Mouse (Mus musculus) embryo, embryonic 11.5 days (tissue): ENCODE measurements around the gene Sorl1.

Experiments used
- DNase-seq: peaks from one replicate; pipeline ENCODE4 v3.0.0-alpha.2; 2012; ENCODE audit warnings: low read depth, low spot score

Sorl1 gene

DNA sequence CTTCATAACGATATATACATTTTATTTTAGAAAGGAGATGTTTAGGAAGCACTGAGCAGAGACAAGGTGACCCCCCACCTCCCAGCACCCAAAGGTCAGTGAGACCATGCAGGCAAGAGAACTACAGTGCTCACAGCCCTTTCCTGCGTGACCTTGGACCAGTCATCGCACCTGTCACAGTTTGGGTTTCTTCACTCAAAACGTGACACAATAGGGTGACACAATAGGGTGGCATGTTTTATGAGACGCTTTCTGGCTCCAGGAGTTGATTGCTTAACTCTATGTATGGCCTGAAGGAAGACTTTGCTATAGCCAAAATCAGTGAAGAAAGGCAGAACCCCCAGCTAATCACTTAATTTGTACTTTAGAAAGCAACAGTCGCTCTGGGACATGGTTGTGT lies 1.7 kb downstream of the Sorl1 start:
- DNase-seq, result no peak

DNA sequence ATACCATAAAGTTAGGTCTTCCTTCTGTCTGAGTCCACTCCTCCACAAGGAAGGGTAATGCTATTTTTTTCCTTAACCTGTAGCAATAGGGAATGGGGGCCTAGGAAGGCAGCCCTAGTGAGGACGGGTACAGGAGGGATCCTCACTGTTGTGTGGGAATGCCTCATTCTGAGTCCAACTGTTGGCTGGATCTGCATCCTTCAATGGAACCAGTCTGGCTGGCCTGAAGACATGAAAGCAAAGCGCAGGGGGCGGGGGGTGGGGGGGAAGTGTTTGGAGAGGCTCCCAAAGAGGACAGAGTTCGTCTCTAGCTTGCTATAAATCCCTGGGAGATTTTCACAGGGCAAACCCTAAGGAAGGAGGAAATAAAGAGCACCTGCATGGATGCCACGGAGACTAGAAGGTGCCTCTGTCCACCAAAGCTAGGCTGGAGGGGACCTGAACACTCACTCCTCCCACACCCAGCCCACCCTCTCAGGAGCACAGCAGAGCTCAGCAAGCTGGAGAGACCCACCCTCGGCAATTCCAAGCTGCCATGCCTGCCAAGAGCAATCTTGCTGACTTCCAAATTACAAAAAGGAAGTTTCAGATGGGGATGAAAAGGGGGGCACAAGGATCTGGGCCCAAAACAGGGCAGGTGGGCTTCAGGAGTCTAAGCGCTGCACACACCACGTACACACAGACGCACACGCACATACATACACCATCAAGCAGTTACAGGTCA lies 2.3 kb downstream of the Sorl1 start:
- no peak for DNase-seq

- DNase-seq, result no peak
These were observed 7.6 kb downstream of the Sorl1 start for GRCm38 (mm10) chr9:42116418-42117056.

GRCm38 (mm10) chr9:42115078-42115477 lies 9.0 kb downstream of the Sorl1 start:
- no peak for DNase-seq

DNA sequence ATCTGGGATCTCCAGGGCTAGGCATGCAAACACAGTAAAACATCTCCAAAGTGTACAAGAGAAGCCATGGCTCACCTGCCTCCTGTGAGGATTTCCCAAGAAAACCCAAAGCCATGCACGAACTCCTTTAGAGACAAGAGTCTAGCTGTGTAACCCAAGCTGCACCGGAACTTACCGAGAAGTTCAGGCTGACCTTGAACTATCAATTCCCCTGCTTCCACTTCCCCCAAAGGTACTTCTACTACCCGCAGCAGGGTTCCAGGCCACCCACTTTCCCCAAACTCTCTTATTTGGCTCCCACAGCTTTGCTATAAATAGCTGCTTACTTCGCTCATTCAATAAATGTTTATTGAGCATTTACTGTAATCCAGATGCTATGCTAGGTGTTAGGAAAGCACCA lies 10.8 kb downstream of the Sorl1 start:
- no peak for DNase-seq

DNA sequence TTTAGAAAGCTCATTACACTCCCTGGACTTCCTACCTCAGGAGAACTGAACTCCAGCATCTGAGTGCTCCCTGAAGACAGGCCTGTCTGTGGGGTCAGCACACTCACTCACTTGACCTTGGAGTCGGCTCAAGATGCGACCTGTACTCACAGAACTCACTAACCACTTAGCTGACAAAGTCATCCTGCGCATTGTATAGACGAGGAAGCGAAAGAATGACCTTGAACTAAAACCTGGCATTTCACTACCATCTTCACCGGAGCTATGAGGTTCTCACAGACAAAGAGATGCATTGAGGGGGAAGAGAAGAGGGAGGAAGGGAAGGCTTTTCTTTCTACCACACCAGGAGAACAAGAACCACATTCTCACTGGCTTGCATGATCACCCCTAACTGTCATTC lies 11.4 kb downstream of the Sorl1 start:
- no peak for DNase-seq

DNA sequence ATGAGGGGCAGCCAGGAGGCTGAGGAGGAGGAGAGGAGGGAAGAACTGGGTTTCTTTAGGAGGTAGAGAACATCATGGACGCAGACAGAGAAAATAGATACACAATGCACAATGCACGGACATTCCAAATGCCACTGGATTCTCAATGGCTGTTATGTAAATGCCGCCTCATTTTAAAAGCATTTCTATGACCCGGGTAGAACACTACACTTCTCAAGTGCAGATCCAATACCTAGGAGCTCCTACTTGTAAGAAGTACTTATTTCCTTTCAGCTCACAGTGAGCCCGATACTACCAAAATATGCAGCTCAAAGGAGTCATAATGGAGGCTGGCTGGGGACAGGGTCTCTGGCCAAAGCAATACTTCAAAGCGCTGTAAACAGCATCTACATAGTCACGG lies 12.8 kb downstream of the Sorl1 start:
- no peak for DNase-seq

- DNase-seq, result no peak
These were observed 14.2 kb downstream of the Sorl1 start for GRCm38 (mm10) chr9:42109837-42110451.

GRCm38 (mm10) chr9:42109131-42109530 lies 15.0 kb downstream of the Sorl1 start:
- DNase-seq, result no peak

DNA sequence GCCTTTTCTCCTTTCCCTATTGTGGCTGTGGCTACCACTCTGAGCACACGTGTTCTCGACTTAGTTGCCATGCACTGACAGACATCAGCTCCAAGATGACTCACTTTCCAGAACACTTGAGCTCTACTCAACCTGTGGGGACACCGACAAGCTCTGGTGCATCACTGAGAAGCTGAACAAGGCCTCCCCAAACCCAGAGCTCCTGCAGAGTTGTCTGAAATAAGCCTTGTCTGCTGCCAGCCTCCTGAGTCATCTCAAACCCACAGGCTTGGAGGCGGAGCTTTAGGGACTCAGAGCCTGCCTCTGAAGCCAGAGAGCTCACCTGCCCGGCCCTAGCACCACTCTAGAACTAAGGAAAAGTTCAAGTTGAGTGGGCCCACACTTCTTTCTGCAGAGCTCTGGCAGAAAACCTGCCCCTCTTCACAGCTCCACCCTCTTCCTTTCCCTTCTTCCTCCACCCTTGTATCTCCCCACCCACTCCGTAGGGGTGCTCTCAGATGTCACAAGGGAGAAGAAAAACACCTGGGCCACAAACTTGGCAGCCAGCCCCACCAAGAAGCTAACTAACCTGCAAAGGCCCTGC lies 15.6 kb downstream of the Sorl1 start:
- DNase-seq, result no peak

- DNase-seq, result no peak
These were observed 17.0 kb downstream of the Sorl1 start for GRCm38 (mm10) chr9:42107062-42107461.

DNA sequence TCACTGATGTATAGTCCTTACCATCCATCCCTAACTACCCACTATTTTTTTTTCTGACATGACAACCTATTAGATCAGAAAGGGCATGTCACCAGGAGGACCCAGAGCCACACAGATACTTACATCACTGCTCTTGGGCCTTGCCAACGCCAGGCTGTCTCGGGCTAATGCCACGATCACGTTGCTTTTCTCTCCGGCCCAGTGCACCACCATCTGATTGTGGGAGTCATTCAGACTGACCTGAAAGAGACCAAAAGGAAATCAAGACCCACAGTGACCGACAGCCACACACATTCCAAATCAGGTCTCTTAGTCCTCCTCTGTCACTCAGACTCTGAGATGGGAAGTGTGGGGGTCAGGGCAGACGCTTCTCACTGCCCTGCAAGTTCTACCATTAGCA lies 17.8 kb downstream of the Sorl1 start:
- DNase-seq, result no peak

DNA sequence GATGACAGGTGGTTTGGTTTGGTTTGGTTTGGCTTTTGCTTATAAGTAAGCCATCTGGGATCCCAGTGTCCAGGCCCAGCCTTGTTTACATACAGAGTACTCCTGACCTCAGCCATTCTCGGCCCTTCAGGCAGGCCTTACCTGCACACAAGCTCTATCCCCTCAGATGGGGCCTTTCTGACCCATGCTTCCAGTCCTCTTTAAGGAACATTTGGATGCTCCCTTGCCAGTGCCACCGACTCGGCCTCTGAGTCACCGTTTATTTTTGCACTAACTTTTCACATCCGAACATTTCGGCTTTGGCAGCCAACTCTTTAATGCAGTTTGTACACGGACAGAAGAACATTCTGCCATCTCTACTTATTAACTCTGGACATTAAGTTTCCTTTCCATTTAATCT lies 20.6 kb downstream of the Sorl1 start:
- DNase-seq, result no peak

DNA sequence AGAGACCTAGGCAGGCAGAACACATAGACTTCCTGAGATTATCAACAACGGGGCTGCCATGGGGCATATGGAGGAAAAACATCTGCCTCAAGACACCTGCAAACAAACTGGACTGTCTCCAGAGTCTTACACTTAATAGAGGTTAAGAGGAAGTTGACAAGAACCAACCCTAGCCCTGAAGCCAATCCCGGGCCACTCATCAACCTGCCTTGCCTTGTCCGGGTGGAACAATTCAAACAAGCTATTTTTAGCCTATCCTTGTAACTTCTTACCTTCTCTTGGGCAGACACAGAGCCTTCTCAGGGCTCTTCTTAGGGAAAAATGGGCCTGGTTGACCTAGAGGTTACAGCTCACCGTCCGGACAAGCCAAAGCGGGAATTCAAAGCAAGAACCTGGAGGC lies 22.1 kb downstream of the Sorl1 start:
- no peak for DNase-seq

DNA sequence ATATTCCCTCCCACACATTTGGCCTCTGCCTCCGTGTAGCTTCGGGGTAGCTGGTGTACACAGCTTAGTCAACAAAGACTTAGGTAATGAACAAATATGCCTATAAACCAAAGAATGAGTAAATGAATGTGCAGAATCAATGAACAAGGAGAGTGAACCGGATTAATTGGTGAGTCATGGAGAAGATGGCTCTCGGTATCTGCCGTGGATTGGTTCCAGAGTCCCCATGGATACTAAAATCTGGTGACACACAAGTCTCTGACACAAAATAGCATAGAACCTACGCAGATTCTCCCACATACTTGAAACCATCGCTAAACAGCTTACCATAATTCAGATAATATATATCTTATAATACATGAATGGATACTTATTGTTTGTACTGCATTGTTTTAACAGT lies 22.8 kb downstream of the Sorl1 start:
- DNase-seq, result no peak

- DNase-seq, result no peak
These were observed 23.4 kb downstream of the Sorl1 start for GRCm38 (mm10) chr9:42100618-42101210.

DNA sequence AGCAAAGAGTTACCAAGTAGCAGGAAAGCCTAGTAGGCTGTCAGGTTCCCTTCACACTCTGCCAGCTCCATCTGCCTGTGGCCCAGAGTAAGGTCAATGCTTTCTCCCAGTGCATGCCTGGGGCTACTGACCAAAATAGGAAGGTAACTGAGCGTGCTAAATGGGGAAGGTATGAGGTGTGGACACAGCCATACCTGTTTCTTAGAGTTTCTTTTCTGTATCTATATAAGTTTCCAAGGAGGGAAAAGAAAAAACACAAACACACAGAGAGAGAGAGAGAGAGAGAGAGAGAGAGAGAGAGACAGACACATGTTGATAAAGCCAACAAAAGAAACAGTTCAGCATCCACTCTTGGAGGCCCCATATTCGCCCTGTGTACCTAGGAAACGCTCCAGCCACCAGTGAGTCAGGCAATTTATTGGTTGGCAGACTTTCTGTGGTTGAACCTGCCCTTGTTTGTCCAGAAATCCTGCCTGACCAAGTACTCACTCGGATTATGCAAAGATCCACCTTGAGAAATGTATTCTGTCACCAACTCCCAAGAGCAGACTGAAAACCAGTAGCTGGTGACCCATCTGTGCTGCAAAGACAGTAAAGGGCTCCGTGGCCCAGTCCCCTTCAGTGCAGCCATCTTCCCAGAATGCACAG lies 25.5 kb downstream of the Sorl1 start:
- no peak for DNase-seq

GRCm38 (mm10) chr9:42097731-42098473 lies 26.2 kb downstream of the Sorl1 start:
- DNase-seq, result no peak

DNA sequence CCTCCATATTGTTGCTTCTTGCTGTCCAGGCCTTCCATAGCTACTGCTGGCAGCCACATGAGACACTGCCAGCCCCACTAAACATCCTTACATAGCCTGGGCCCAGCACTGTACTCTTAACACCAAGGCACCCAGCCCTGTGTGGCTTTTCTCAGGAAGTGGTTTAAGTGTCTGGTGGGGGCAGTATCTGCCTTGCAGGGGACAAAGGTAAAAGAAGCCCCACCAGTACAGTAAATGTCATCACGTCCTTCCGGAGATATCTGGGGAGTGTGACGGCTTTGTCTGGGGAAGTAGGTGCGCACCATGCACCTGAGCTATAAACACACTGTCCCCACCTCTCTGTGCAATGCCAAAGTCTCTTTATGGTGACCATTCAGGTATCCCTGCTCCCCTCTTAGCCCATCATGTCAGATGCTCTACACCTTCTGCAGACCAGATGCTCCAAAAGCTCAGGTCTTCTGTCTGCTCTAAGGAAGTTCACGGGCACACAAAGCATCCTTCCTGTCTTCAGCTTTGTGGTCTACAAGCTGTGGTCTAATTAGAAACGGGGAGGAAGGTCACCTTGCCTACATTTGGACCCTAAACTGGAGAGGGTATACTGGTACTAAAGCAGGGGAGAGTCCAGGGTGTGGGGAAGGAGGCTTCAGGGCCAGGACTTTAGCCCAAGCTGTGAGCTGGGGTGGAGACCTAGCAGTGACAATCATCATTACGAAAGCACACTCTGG lies 26.9 kb downstream of the Sorl1 start:
- DNase-seq, result no peak

DNA sequence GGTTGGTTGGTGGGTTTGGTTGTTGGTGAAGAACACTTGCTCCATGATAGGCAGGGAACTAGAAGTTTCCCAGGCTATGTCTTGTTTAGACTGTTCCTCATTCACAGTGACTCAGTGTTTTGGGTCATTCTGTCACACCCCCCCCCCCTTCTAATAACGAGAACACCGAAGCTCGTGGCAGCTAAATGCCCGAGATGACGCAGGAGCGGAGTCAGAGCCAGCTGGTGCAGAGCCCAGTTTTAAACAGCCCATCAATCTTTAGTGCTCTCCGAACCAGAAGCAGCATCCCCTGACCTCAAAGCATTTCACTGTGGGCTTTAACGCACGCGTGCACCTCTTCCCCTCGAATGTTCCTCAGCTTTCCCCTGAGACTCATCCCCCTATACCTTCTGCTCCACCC lies 29.3 kb downstream of the Sorl1 start:
- DNase-seq, result no peak
